Mouse (Mus musculus): ENCODE measurements at regions not wholly inside any gene's neighbourhood (a gene's known extent, or its start where the extent isn't known, plus 50 kb on each side); places are given as distances from the start of the nearest gene placed in this dataset.

GRCm38 (mm10) chr8:12135392-12136177 lies 143.0 kb upstream of the A230072I06Rik start:
- TF ChIP-seq CTCF (IDR thresholded peaks at IDR 0.05; ENCODE audit: insufficient read depth, low read depth, low read length), result no peak
- TF ChIP-seq POLR2A (IDR thresholded peaks at IDR 0.05; ENCODE audit: insufficient read depth, low read depth, low read length), result no peak
